Mouse (Mus musculus) ovary, adult 18-20 months (tissue): ENCODE data around the gene Tmem218.

Experiments used
- DNase-seq: peaks from one replicate; pipeline ENCODE4 v3.0.0; 2022; ENCODE audit warnings: low spot score, mixed read lengths

The Tmem218 gene

GRCm38 (mm10) chr9:37232201-37233195 lies 24.5 kb downstream of the Tmem218 start:
- no peak for DNase-seq

DNA sequence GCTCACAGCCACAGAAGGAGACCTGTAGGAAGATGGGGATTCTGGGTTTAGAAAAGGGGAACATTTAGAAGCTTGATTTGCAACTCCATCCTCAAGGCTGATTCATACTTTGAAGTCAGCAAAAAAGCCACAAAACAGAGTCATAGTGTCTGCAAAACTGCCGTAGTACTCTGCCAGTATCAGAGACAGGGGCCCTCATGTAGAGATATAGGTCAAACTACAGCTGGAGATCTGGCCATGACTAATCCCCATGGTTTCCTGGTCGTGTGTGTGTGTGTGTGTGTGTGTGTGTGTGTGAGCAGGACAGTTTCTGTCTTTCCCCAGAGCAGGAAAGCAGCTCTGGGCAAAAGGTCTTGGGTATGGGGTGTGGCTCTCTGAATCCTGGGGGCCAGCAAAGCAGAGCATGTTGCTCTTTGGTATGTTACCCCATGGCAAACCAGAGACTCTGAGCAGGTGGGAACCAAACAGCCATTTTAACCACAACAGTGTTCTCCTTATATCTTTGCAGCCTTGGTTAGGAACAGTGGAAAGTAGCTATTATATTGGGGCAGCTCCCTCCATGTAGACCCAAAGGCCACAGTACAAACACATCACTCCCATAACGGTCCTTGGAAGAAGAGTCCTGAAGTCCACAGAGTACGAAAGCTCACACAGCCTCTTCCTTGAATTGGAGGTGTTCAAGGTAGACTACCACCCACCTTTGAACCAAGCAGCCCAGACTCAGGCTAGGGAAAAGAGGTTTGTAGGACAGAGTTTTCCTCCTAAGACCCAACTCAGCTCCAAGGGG lies 28.1 kb downstream of the Tmem218 start:
- DNase-seq: no peak

GRCm38 (mm10) chr9:37242764-37243163 lies 34.7 kb downstream of the Tmem218 start:
- DNase-seq: no peak

GRCm38 (mm10) chr9:37244600-37244999 lies 36.6 kb downstream of the Tmem218 start:
- DNase-seq: no peak

DNA sequence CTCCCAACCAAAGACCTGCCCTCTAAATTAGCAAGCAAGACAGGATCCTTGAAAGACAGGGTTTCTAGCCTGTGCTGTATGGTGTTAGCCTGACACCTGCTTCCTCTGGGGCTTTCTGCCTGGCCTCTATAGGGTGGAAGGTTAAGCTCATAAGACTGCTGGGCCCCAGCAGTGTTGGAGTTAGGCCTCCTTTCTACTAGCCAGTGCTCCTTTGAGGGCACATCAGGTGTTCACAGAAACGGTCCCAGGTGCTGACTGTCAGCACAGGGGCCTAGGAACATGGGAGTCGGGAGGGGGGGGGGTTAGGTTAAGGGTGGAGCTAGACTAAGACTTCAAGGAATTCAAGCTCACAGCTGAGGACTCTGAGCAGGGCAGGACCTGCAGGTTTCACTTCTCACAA lies 37.4 kb downstream of the Tmem218 start:
- DNase-seq: no peak

- no peak for DNase-seq
Observed at GRCm38 (mm10) chr9:37245810-37246209, 37.8 kb downstream of the Tmem218 start.

GRCm38 (mm10) chr9:37247429-37247828 lies 39.4 kb downstream of the Tmem218 start:
- DNase-seq: no peak

- no peak for DNase-seq
Observed at GRCm38 (mm10) chr9:37248381-37248906, 40.4 kb downstream of the Tmem218 start.

- no peak for DNase-seq
Observed at GRCm38 (mm10) chr9:37249976-37250375, 42.0 kb downstream of the Tmem218 start.

DNA sequence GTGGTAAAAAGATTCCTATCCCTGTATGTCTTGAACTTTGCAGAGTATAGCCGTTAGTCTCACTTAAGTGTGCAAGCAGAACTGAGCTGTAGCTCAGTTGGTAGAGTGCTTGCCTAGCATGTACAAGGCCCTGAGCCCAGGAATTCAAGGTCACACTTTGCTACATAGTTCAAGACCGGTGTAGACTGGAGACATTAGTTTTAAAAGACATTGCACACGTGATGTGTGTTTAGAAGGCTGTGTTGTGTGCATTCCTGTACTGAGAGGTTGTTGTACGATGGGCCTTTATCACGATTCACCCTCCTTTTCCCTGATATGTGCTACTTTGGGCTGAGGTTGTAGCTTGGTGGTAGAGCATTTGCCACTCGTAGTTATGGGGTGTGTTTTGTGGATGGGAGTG lies 42.6 kb downstream of the Tmem218 start:
- DNase-seq: no peak

DNA sequence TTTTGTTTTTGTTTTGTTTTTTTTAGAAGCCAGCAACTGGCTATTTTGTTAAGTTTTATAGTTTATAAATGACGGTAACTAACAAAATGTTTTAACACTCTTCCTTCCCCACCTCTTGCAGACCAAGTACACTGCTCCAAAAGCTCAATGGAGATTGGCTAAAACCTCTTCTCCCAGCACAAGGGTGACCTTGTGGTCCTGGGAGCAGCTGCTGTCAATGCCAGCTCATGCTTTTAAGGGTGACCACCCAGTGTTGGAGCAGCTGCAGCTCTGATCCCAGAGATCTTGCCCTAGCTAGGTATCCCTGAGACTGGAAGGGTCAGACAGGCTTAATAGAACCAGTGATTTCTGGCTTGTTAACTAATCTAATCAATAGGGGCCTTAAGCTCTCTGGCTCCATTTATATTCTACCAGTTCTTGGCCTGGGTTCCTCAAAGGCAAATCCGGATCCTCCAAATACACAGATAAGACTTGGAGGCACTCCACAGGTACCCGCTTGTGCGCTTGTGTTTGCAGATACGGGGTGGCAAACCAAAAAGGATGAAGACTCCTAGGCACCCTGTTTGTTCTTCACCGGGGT lies 46.6 kb downstream of the Tmem218 start:
- no peak for DNase-seq

- DNase-seq: peak; percentile 59
Observed at GRCm38 (mm10) chr9:37255149-37255888, 47.3 kb downstream of the Tmem218 start, which contains the start of gene Slc37a2. Slc37a2 (minus strand) TSS chr9:37255738.

DNA sequence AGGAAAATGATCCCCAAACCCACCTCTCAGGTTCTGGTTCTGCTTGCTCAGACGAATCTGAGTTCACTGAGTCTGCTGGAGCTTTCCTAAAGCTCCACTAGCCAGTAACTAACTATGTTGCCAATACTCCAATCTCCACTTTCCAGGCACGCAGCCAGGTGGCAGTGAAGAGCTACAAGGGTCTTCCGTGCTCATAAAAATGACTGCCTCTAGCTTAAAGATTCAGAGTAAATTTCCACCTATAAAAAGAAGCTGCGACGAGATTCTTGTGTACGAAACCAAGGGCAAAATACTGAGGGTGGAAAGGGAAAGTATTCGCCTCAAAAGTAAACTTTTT lies 47.8 kb downstream of the Tmem218 start:
- DNase-seq: peak; percentile 33

- DNase-seq: no peak
Observed at GRCm38 (mm10) chr9:37266622-37267021, 58.6 kb downstream of the Tmem218 start.
